Mouse (Mus musculus) left cerebral cortex, adult 8-10 months (tissue): ENCODE measurements at regions not wholly inside any gene's neighbourhood (a gene's known extent, or its start where the extent isn't known, plus 50 kb on each side); places are given as distances from the start of the nearest gene placed in this dataset.

Experiments used
- DNase-seq, 2 experiments: peaks; one replicate each; pipeline ENCODE4 v3.0.0; 2022; ENCODE audit warnings: low spot score in 2 of 2

DNA sequence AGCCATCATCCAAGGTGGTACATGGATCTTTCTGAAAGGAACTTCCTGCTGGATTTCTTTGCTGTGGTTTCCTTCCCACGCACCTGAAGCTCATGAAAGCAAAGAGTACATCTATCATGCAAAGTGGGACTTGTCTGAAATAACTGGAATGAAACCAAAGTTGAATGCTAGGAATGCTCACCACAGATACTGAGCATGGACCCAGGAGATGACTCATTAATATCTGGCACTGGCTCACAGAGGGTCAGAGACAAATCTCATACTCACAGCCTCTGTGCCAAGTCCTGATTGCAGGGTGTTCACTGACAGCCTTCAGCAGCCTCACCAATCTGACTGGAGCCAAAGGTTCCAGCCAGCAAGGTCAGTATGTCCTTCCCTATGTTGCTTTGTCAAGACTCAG is 245.3 kb upstream of the Nrp1 start:
- no peak for DNase-seq

- DNase-seq: no peak
Observed at GRCm38 (mm10) chr8:128141290-128141966, 217.0 kb upstream of the Nrp1 start.

DNA sequence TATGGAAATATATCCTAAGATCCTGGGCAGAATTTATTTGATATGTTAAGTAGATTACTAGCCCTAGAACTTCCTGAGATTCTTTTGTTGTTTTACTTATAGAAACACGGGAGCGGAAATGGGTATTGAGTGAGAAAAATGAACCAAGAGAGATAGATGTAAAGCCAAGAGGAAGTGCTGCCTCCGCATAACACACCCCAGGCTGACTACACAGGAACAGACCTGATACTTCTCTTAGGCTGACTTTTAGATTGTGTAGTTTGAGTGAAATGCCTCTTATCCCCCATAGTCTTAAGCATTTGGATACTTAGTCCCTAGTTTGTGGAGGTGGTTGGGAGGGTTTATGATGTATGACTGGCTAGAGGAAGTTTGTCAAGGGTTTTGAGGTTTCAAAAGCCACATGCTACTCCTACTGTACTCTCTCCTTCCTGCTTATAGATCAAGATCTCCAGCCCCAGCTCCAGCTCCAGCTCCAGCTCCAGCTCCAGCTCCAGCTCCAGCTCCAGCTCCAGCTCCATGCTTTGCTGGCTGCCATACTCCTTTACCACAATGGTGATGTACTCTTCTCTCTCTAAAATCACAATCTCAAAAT is 210.0 kb upstream of the Nrp1 start:
- DNase-seq: no peak

- no peak for DNase-seq
Observed at GRCm38 (mm10) chr8:128155604-128156003, 202.8 kb upstream of the Nrp1 start.

DNA sequence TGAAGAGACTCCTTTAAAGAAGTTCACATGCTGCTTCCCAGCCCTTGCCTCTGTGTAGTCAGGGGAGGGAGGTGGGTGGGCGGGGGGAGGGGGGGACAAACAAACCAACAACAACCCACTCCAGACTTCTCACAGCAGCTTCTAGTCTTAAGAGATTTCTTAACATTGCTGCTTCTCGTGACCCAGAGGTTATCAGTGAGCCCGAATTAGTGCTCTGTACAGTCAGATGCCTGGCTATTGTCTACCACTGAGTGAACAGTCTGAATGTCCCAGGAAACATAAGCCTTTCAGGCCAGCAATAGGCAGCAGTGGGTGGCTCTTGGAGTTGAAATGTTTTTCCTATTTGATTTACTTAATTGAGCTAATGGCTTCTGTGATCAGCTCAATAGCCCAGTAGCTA is 202.2 kb upstream of the Nrp1 start:
- DNase-seq: no peak

GRCm38 (mm10) chr8:128162857-128163256 is 195.5 kb upstream of the Nrp1 start:
- no peak for DNase-seq

DNA sequence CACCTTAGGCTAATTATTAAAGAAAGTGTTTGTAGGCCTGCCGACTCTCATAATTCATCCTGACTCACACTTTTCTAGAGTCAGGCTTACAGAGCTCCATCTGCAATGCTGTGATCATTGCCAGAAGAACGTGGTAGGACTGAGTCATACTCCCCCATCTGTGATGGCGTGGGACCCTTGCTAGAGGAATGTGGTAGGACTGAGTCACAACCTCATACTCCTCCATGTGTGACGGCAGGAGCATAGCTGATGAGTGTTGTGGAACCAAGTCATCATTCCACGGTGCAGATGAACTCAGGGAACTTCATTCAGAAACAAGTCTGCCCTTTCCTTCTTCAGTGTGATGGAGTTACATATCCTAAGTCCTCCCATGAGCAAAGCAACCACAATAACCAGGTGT is 193.4 kb upstream of the Nrp1 start:
- peak; percentile 10 to 87 for DNase-seq

GRCm38 (mm10) chr8:128165591-128165990 is 192.8 kb upstream of the Nrp1 start:
- DNase-seq: no peak

DNA sequence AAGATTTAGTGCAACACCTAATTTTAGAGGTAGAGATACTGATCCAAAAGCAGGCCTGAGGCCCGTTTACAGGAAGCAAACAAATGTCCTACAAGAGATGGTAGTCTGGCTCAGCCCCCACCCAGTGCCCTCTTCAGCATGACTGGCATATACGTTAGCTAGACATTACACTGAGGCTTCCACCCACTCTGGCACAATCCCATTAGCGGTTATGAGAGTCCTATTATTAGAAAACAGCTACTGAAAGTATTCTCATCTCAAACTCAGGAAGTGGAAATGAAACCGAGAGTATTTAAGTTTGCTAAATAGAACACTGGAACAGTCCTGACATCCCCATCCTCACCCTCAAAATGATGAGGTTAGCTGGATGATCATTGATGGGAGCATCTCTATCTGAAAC is 192.3 kb upstream of the Nrp1 start:
- DNase-seq: no peak

DNA sequence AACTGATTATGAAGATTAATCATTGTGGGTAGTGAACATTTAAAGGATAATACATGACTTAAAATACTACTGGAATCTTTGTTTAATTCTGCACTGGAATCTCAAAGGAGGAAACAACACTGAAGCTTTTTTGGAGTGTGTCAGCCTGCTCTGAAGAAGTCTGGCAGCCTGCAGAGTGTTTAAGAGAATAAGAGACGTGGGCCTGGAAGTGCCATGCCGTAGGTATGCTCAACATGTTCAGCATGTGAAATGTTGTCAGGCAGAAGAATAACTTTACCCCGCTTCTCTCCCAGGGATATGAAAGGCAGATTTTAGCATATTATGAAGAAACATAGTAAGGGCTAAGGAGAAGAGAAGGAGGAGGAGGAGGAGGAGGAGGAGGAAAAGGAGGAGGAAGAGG is 189.6 kb upstream of the Nrp1 start:
- peak in 1 of 2 experiments; percentile 61 for DNase-seq

- DNase-seq: no peak
Observed at GRCm38 (mm10) chr8:128171116-128171515, 187.3 kb upstream of the Nrp1 start.

DNA sequence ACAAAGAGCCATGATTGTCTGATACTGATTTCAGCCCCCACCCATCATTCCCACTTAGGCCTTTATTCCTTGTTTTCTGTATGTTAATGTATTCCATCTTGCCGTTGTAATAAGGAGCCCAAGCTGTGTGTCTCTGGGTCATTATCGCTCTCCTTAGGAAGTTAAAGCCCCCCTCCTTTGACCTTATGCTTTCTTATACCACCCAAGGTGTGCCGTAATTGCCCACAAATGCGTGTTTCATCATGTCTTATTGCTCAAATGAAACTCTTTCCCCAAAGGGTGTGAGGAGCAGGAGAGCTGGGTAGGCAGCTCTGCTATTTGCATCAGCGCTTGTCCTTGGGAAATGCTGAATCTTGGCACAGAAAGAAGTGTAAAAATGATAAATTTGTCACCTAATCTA is 178.2 kb upstream of the Nrp1 start:
- DNase-seq: no peak

GRCm38 (mm10) chr8:128183081-128183480 is 175.3 kb upstream of the Nrp1 start:
- DNase-seq: no peak

- DNase-seq: no peak
Observed at GRCm38 (mm10) chr8:128188321-128188720, 170.1 kb upstream of the Nrp1 start.

DNA sequence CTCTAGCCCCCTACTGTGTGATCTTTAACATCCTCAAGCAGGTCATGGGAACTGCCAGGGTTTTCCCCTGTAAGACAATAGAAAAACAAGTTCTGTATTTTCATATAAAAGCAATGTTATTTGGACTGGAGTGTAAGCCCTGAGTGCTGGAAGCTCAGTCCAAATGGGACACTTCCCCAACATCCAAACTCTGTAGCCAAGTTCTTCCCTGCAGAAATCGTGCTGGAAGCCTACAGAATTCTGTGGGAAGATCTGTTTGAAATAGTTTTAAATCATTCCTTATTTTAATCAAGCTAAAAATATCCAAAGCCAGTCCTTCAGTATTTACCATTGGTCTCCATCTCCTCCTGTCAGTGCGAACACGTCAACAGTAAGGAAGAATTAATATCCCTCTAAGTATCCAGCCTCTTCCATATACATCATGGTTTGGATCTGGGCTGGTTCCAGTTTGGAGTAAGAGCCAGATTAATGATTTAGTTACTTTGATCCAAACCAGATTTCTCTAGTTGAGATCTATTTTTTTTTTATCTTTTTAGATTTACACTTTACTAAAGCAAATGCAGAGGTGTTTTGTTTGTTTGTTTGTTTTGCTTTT is 165.0 kb upstream of the Nrp1 start:
- DNase-seq: no peak

DNA sequence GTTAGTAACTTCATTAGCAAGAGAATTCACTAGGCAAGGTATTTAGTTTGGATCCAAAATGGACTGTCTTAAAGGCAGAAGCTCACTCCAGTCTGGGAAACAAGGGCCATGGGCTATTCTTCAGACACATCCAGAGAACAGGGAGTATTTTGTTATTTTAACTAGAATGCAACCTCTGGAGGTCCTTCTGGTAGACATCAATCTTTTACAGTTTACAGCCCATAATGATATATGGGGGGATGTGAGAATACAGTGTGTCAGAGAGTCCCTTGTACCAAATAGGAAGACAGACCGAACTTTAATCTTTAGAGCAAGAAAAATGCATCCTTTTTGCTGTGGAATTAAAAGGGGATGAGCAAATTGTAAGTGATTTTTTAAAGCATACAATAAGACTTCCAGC is 157.6 kb upstream of the Nrp1 start:
- no peak for DNase-seq

- DNase-seq: no peak
Observed at GRCm38 (mm10) chr8:128201635-128202034, 156.8 kb upstream of the Nrp1 start.

GRCm38 (mm10) chr8:128202158-128202886 is 156.1 kb upstream of the Nrp1 start:
- peak in 1 of 2 experiments; percentile 20 for DNase-seq

- peak in 1 of 2 experiments; percentile 35 for DNase-seq
Observed at GRCm38 (mm10) chr8:128204803-128205202, 153.6 kb upstream of the Nrp1 start.

DNA sequence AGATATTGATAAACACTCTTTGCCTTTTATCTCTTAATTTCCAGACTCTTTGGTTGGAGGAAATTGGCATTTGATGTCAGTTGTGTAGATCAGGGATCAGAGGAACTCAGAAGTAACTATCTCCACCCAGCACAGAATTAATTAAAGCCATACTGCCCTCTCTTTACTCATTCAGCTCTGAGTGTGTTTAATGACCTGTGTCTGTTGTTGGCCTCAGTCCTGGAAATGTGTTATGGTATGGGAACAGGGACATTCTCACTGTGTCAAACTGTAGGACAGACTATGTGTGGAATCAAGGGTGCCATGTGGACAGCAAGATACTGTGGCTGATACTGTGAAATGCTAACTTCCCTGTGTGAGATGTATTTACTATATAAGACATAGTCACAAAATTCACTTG is 151.3 kb upstream of the Nrp1 start:
- DNase-seq: no peak

GRCm38 (mm10) chr8:128210761-128211160 is 147.6 kb upstream of the Nrp1 start:
- DNase-seq: no peak

DNA sequence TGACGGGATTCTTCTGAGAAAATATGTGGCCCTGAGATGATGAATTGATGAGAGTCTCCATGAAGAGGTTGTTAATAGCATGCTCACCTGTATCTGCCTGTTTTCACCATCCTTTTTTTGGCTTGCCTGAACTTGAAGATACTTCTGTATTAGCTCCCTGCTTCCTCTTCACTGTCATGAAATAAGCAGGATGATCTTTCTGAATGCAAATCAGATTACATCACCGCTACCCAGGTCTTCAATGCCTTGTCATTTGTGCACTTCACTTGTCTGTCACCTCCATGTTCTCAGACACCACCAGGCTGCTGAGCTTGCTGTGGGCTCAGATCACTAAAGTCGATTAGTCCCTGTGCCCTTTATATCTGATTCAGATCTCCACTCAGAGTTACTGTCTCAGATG is 146.2 kb upstream of the Nrp1 start:
- DNase-seq: no peak
